Mouse (Mus musculus): ENCODE data around the gene Tmem104. TPM values are rescaled to one million over a fixed set of nuclear protein-coding genes. Genes with fewer than 3 reads are reported as not detected.

Gene Tmem104
- polyA plus RNA-seq, 1 experiment: 0.21 TPM

- Histone ChIP-seq H3K27me3 (ENCODE audit: control insufficient read depth) (no peaks in the 10 kb centered on the region), H3K4me3 (replicated peaks) (peak within 1 kb of the TSS; percentile 73), H3K9me3 (ENCODE audit: control insufficient read depth, low read length) (no peaks in the 10 kb centered on the region), H3K36me3 (ENCODE audit: control insufficient read depth) (peaks cover 12% of the 10 kb centered on the region), H3K4me1 (ENCODE audit: control insufficient read depth) (peaks cover 40% of the 10 kb centered on the region)
- no peak for TF ChIP-seq TAL1 (IDR thresholded peaks at IDR 0.05; ENCODE audit: low read length)
- no peak for TF ChIP-seq GATA1 (IDR thresholded peaks at IDR 0.05; ENCODE audit: low read length)
Measured at GRCm38 (mm10) chr11:115187693-115188092, 406 bp downstream of the Tmem104 start, which contains the start of gene Nat9. TSS of gene Nat9 (minus strand) at chr11:115187859.

GRCm38 (mm10) chr11:115188539-115189231, 1.4 kb downstream of the Tmem104 start:
- Histone ChIP-seq H3K27me3 (ENCODE audit: control insufficient read depth) (no peaks in the 10 kb centered on the region), H3K9me3 (ENCODE audit: control insufficient read depth, low read length) (no peaks in the 10 kb centered on the region), H3K36me3 (ENCODE audit: control insufficient read depth) (peaks cover 7% of the 10 kb centered on the region), H3K4me1 (ENCODE audit: control insufficient read depth) (peaks cover 39% of the 10 kb centered on the region), H3K4me3 (replicated peaks) (no peak overlapping the region)
- TF ChIP-seq TAL1 (IDR thresholded peaks at IDR 0.05; ENCODE audit: low read length) (no peak), GATA1 (IDR thresholded peaks at IDR 0.05; ENCODE audit: low read length) (no peak)

- H3K9me3 ChIP-seq (ENCODE audit: control insufficient read depth, low read length): no peaks in the 10 kb centered on the region
- H3K4me3 ChIP-seq (replicated peaks): no peak overlapping the region
- H3K4me1 ChIP-seq (ENCODE audit: control insufficient read depth): peaks cover 40% of the 10 kb centered on the region
- no peak for TF ChIP-seq TAL1 (IDR thresholded peaks at IDR 0.05; ENCODE audit: low read length)
- no peak for TF ChIP-seq GATA1 (IDR thresholded peaks at IDR 0.05; ENCODE audit: low read length)
- H3K36me3 ChIP-seq (ENCODE audit: control insufficient read depth): peaks cover 4% of the 10 kb centered on the region
- H3K27me3 ChIP-seq (ENCODE audit: control insufficient read depth): no peaks in the 10 kb centered on the region
Measured at GRCm38 (mm10) chr11:115189304-115189703, 2.0 kb downstream of the Tmem104 start.

- H3K4me3 ChIP-seq (replicated peaks): no peak overlapping the region
- peaks cover 2% of the 10 kb centered on the region for H3K36me3 ChIP-seq (ENCODE audit: control insufficient read depth)
- peaks cover 41% of the 10 kb centered on the region for H3K4me1 ChIP-seq (ENCODE audit: control insufficient read depth)
- H3K9me3 ChIP-seq (ENCODE audit: control insufficient read depth, low read length): no peaks in the 10 kb centered on the region
- no peaks in the 10 kb centered on the region for H3K27me3 ChIP-seq (ENCODE audit: control insufficient read depth)
- TF ChIP-seq TAL1 (IDR thresholded peaks at IDR 0.05; ENCODE audit: low read length): no peak
- TF ChIP-seq GATA1 (IDR thresholded peaks at IDR 0.05; ENCODE audit: low read length): no peak
Measured at GRCm38 (mm10) chr11:115192180-115192579, 4.9 kb downstream of the Tmem104 start.

- no peak for TF ChIP-seq TAL1 (IDR thresholded peaks at IDR 0.05; ENCODE audit: low read length)
- TF ChIP-seq GATA1 (IDR thresholded peaks at IDR 0.05; ENCODE audit: low read length): no peak
- no peaks in the 10 kb centered on the region for H3K27me3 ChIP-seq (ENCODE audit: control insufficient read depth)
- H3K4me3 ChIP-seq (replicated peaks): no peak overlapping the region
- peaks cover 25% of the 10 kb centered on the region for H3K4me1 ChIP-seq (ENCODE audit: control insufficient read depth)
- H3K9me3 ChIP-seq (ENCODE audit: control insufficient read depth, low read length): no peaks in the 10 kb centered on the region
- peaks cover 6% of the 10 kb centered on the region for H3K36me3 ChIP-seq (ENCODE audit: control insufficient read depth)
Measured at GRCm38 (mm10) chr11:115194693-115195092, 7.4 kb downstream of the Tmem104 start.

- Histone ChIP-seq H3K36me3 (ENCODE audit: control insufficient read depth) (peaks cover 6% of the 10 kb centered on the region), H3K4me1 (ENCODE audit: control insufficient read depth) (peaks cover 25% of the 10 kb centered on the region), H3K9me3 (ENCODE audit: control insufficient read depth, low read length) (no peaks in the 10 kb centered on the region), H3K27me3 (ENCODE audit: control insufficient read depth) (no peaks in the 10 kb centered on the region), H3K4me3 (replicated peaks) (no peak overlapping the region)
- TF ChIP-seq GATA1 (IDR thresholded peaks at IDR 0.05; ENCODE audit: low read length) (no peak), TAL1 (IDR thresholded peaks at IDR 0.05; ENCODE audit: low read length) (no peak)
Measured at GRCm38 (mm10) chr11:115195933-115196332, 8.6 kb downstream of the Tmem104 start.

- peaks cover 16% of the 10 kb centered on the region for H3K36me3 ChIP-seq (ENCODE audit: control insufficient read depth)
Measured at GRCm38 (mm10) chr11:115197558-115197957, 10.3 kb downstream of the Tmem104 start.

GRCm38 (mm10) chr11:115198932-115199384, 11.7 kb downstream of the Tmem104 start:
- Histone ChIP-seq H3K4me3 (replicated peaks) (no peak overlapping the region), H3K9me3 (ENCODE audit: control insufficient read depth, low read length) (no peaks in the 10 kb centered on the region), H3K36me3 (ENCODE audit: control insufficient read depth) (peaks cover 25% of the 10 kb centered on the region), H3K27me3 (ENCODE audit: control insufficient read depth) (no peaks in the 10 kb centered on the region), H3K4me1 (ENCODE audit: control insufficient read depth) (peaks cover 19% of the 10 kb centered on the region)
- TF ChIP-seq GATA1 (IDR thresholded peaks at IDR 0.05; ENCODE audit: low read length) (no peak), TAL1 (IDR thresholded peaks at IDR 0.05; ENCODE audit: low read length) (no peak)

More at GRCm38 (mm10) chr11:115197558-115197957, 10.3 kb downstream of the Tmem104 start:
- Histone ChIP-seq H3K4me1 (ENCODE audit: control insufficient read depth) (peaks cover 19% of the 10 kb centered on the region), H3K4me3 (replicated peaks) (no peak overlapping the region), H3K27me3 (ENCODE audit: control insufficient read depth) (no peaks in the 10 kb centered on the region), H3K9me3 (ENCODE audit: control insufficient read depth, low read length) (no peaks in the 10 kb centered on the region)
- TF ChIP-seq GATA1 (IDR thresholded peaks at IDR 0.05; ENCODE audit: low read length) (no peak), TAL1 (IDR thresholded peaks at IDR 0.05; ENCODE audit: low read length) (no peak)

GRCm38 (mm10) chr11:115200520-115200919, 13.2 kb downstream of the Tmem104 start:
- H3K36me3 ChIP-seq (ENCODE audit: control insufficient read depth): peaks cover 32% of the 10 kb centered on the region
- no peak for TF ChIP-seq GATA1 (IDR thresholded peaks at IDR 0.05; ENCODE audit: low read length)
- TF ChIP-seq TAL1 (IDR thresholded peaks at IDR 0.05; ENCODE audit: low read length): no peak
- no peaks in the 10 kb centered on the region for H3K9me3 ChIP-seq (ENCODE audit: control insufficient read depth, low read length)
- H3K4me1 ChIP-seq (ENCODE audit: control insufficient read depth): peaks cover 6% of the 10 kb centered on the region
- no peaks in the 10 kb centered on the region for H3K27me3 ChIP-seq (ENCODE audit: control insufficient read depth)
- no peak overlapping the region for H3K4me3 ChIP-seq (replicated peaks)

All from erythroblast, embryonic 14.5 days (primary cell).